Mouse (Mus musculus) olfactory bulb, adult 2 months (tissue): ENCODE data around the gene Tnk1.

Experiments
- CTCF ChIP-seq: fragments of 200-500 bp; IDR thresholded peaks from 2 replicates; pipeline ENCODE4 v1.5.1; 2012; ENCODE audit warnings: low read depth, mild to moderate bottlenecking, low read length, moderate library complexity; ENCODE audit not compliant: insufficient read depth
- POLR2A ChIP-seq: fragments of 200-500 bp; IDR thresholded peaks from 2 replicates; pipeline ENCODE4 v1.6.1; 2012; ENCODE audit warnings: mild to moderate bottlenecking, low read depth, low read length, moderate library complexity; ENCODE audit not compliant: insufficient read depth

DNA sequence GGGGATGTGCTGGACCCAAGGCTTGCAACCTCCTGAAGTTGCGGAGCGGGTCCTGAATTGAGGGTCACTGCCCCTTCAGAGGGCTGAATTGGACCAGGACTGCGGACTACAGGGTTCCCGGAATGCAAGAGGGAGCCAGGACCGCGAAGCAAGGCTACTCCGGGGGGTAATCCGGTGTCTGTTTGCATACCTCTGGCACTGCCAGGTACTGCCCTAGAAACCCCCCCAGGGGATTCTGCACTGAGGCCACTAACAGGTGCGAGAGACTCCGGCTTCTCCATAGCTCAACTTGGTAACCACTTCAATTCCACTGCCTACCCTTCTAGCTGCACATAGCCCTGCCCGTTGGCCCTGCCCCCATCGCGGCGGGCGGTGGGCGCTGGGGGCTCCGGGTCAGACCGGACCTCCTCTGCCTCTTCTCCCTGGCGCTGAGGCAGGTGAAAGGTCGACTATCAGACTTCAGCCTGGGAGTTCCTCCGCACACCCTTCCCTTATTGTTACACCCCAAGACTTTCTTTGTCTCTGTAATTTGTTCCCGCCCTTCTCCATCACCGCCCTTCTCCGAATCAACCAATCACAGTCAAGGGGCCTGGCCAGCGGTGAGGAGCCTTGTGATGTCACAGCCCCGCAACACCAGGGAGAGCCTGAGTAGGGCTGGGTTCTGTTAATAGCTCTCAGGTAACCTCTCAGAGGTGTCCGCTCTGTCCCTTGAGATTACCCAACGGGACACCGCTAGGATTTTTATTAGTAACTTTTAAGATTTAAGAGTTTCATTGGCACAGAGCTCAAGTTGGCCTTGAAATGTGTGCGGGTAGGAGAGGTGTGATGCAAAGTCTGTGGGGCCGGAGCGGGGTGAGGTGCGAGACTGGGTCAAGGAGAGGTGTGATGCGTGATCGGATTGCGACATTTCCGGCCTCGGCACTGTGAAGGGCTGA is 42.2 kb upstream of the Tnk1 start, which contains the start of the genes 2810408A11Rik and Neurl4:
- TF ChIP-seq POLR2A: peak; percentile 65; the same call in 1 of the 2 replicates
- no peak for TF ChIP-seq CTCF
